10 mouse cellular contexts compared by ENCODE assay signal in genomic region chr8:111745086-111745485, GRCm38 (mm10). TPM values are rescaled to one million over a fixed set of nuclear protein-coding genes. Genes with fewer than 3 reads are reported as not detected.
DNase-seq lines count a peak whose midpoint lies in the region; ATAC-seq and TF ChIP-seq lines count a peak whose summit lies in the region.
"Had no signal": no experiment of that assay in that cellular context is flagged by ENCODE, and none has a peak within 500 bp of the region (broad histone marks: within the 10 kb centered on the region; RNA-seq: fewer than 3 reads in every experiment).

No protein-coding gene starts in this region.

- H3K4me2 ChIP-seq in kidney, postnatal 0 days (ENCODE audit: low read length), result peak overlapping the region; percentile 55; the same call in 1 of the 2 replicates
- peak overlapping the region; percentile 44; the same call in 1 of the 2 replicates for H3K4me2 ChIP-seq in embryonic facial prominence, embryonic 15.5 days (replicated peaks)
- peak overlapping the region; percentile 54 for H3K4me2 ChIP-seq in intestine, embryonic 15.5 days (replicated peaks)
- peak overlapping the region; percentile 81 for H3K4me2 ChIP-seq in neural tube, embryonic 15.5 days

- no peaks in the 10 kb centered on the region for H3K36me3 ChIP-seq in kidney, postnatal 0 days (ENCODE audit: insufficient read depth, low read length)
- H3K36me3 ChIP-seq in embryonic facial prominence, embryonic 15.5 days, result no peaks in the 10 kb centered on the region
- H3K36me3 ChIP-seq in intestine, embryonic 15.5 days, result no peaks in the 10 kb centered on the region
- H3K36me3 ChIP-seq in neural tube, embryonic 15.5 days, result no peaks in the 10 kb centered on the region

- WGBS in kidney, postnatal 0 days, result 52% methylated on average over 5 of the region's 5 CpGs
- 52% methylated on average over 5 of the region's 5 CpGs for WGBS in embryonic facial prominence, embryonic 15.5 days
- 65% methylated on average over 5 of the region's 5 CpGs for WGBS in intestine, embryonic 15.5 days
- 52% methylated on average over 5 of the region's 5 CpGs for WGBS in neural tube, embryonic 15.5 days

- no peaks in the 10 kb centered on the region for H3K9me3 ChIP-seq in kidney, postnatal 0 days (replicated peaks; ENCODE audit: low read length)
- H3K9me3 ChIP-seq in embryonic facial prominence, embryonic 15.5 days (replicated peaks), result no peaks in the 10 kb centered on the region
- no peaks in the 10 kb centered on the region for H3K9me3 ChIP-seq in intestine, embryonic 15.5 days
- no peaks in the 10 kb centered on the region for H3K9me3 ChIP-seq in neural tube, embryonic 15.5 days (replicated peaks)

- no peak for DNase-seq in kidney, postnatal 0 days (ENCODE audit: low spot score)
- DNase-seq in kidney, postnatal 25 days, result no peak
- no peak for DNase-seq in adrenal gland, postnatal 25 days
- no peak for DNase-seq in cerebellum, postnatal 10 days
- DNase-seq in embryo, embryonic 10 days (ENCODE audit: low spot score), result no peak

- TF ChIP-seq CTCF in kidney, postnatal 0 days (IDR thresholded peaks at IDR 0.05; ENCODE audit: low read depth), result no peak

- H3K4me3 ChIP-seq in kidney, postnatal 0 days (replicated peaks; ENCODE audit: low read depth, low read length), result no peak overlapping the region
- H3K4me3 ChIP-seq in embryonic facial prominence, embryonic 15.5 days (replicated peaks), result no peak overlapping the region
- no peak overlapping the region for H3K4me3 ChIP-seq in intestine, embryonic 15.5 days (replicated peaks)
- H3K4me3 ChIP-seq in neural tube, embryonic 15.5 days (replicated peaks), result peak overlapping the region; percentile 15; the same call in 1 of the 2 replicates

- peaks cover 59% of the 10 kb centered on the region for H3K4me1 ChIP-seq in kidney, postnatal 0 days (replicated peaks; ENCODE audit: insufficient read depth, low read length)
- peaks cover 57% of the 10 kb centered on the region for H3K4me1 ChIP-seq in embryonic facial prominence, embryonic 15.5 days
- peaks cover 55% of the 10 kb centered on the region for H3K4me1 ChIP-seq in intestine, embryonic 15.5 days (replicated peaks)
- peaks cover 58% of the 10 kb centered on the region for H3K4me1 ChIP-seq in neural tube, embryonic 15.5 days

- no peaks in the 10 kb centered on the region for H3K27me3 ChIP-seq in kidney, postnatal 0 days (ENCODE audit: insufficient read depth, low read length)
- no peaks in the 10 kb centered on the region for H3K27me3 ChIP-seq in embryonic facial prominence, embryonic 15.5 days
- no peaks in the 10 kb centered on the region for H3K27me3 ChIP-seq in intestine, embryonic 15.5 days (replicated peaks)
- no peaks in the 10 kb centered on the region for H3K27me3 ChIP-seq in neural tube, embryonic 15.5 days (replicated peaks)

- 0 out of 2 replicates have a peak overlapping the region, but pooled peaks have one; percentile 42 for H3K9ac ChIP-seq in kidney, postnatal 0 days (ENCODE audit: low read depth, low read length)
- H3K9ac ChIP-seq in embryonic facial prominence, embryonic 15.5 days, result no peak overlapping the region; the same call in 1 of the 2 replicates
- H3K9ac ChIP-seq in intestine, embryonic 15.5 days, result no peak overlapping the region
- H3K9ac ChIP-seq in neural tube, embryonic 15.5 days (replicated peaks), result no peak overlapping the region

- peak overlapping the region; percentile 77; the same call in 1 of the 2 replicates for H3K27ac ChIP-seq in kidney, postnatal 0 days
- no peak overlapping the region for H3K27ac ChIP-seq in embryonic facial prominence, embryonic 15.5 days (replicated peaks)
- peak overlapping the region; percentile 89 for H3K27ac ChIP-seq in intestine, embryonic 15.5 days
- peak overlapping the region; percentile 66 for H3K27ac ChIP-seq in neural tube, embryonic 15.5 days (replicated peaks)

- no peak for ATAC-seq in kidney, postnatal 0 days (replicated peaks; ENCODE audit: low FRiP score, low read depth)
- no peak for ATAC-seq in embryonic facial prominence, embryonic 15.5 days (ENCODE audit: insufficient number of reproducible peaks, low FRiP score, low TSS enrichment, low read depth)
- no peak for ATAC-seq in intestine, embryonic 15.5 days
- ATAC-seq in neural tube, embryonic 15.5 days (ENCODE audit: low FRiP score), result no peak

RNA-seq across cellular contexts. Expression of gene Bcar1, which starts 1.5 kb away (rescaled TPM):
- 48.7 and 49.1 TPM in 2 replicates for polyA plus RNA-seq in kidney, postnatal 0 days (2015; fragmentation: Nextera tagmentation; extraction: Ambion mirVana)
- polyA plus RNA-seq in embryonic facial prominence, embryonic 15.5 days (2015; fragmentation: Nextera tagmentation; extraction: Ambion mirVana), result 31.9 and 40.2 TPM in 2 replicates
- polyA plus RNA-seq in intestine, embryonic 15.5 days (2015; fragmentation: Nextera tagmentation; extraction: Ambion mirVana), result 40.8 and 44.2 TPM in 2 replicates
- 41.5 and 42.8 TPM in 2 replicates for polyA plus RNA-seq in neural tube, embryonic 15.5 days (2015; fragmentation: Nextera tagmentation; extraction: Ambion mirVana)
- total RNA-seq in adrenal gland, postnatal 25 days (2021), result 64.5 and 70.0 TPM in 2 replicates
- total RNA-seq: common myeloid progenitor, adult 5-6 weeks; megakaryocyte-erythroid progenitor cell, adult 5-6 weeks had no signal

RNA-seq across cellular contexts. Expression of gene Ctrb1, which starts 54.3 kb away (rescaled TPM):
- polyA plus RNA-seq in kidney, postnatal 0 days (2015; fragmentation: Nextera tagmentation; extraction: Ambion mirVana), result not detected in 2 replicates
- 0.32 TPM in 1 of 2 replicates, not detected in the other for polyA plus RNA-seq in embryonic facial prominence, embryonic 15.5 days (2015; fragmentation: Nextera tagmentation; extraction: Ambion mirVana)
- polyA plus RNA-seq in intestine, embryonic 15.5 days (2015; fragmentation: Nextera tagmentation; extraction: Ambion mirVana), result 1,145 and 3,143 TPM in 2 replicates
- 25.6 TPM in 1 of 2 replicates, not detected in the other for polyA plus RNA-seq in neural tube, embryonic 15.5 days (2015; fragmentation: Nextera tagmentation; extraction: Ambion mirVana)
- total RNA-seq in adrenal gland, postnatal 25 days (2021), result not detected in 2 replicates
- total RNA-seq: common myeloid progenitor, adult 5-6 weeks; megakaryocyte-erythroid progenitor cell, adult 5-6 weeks had no signal

Comparison
In these comparisons a context has a peak if more than half of its experiments do, and no peak if none do; other contexts are left out.
1. RNA of gene Ctrb1, which starts 54.3 kb away (polyA plus RNA-seq): 1,145 to 3,143 TPM in intestine, embryonic 15.5 days; 0.32 TPM in embryonic facial prominence, embryonic 15.5 days, 25.6 TPM in neural tube, embryonic 15.5 days and not detected in kidney, postnatal 0 days; every median in the first group is over 10 times any median in the second.
2. Peak in every context shown above with its lines, with median percentiles within 50 percentile points of each other: H3K4me2 ChIP-seq.